Mouse (Mus musculus) kidney, adult 18-20 months (tissue): ENCODE data around the gene Btbd35f15.
"Not testable (repeated sequence)": the region's sequence is repeated elsewhere in the genome, so short reads cannot be mapped to it uniquely, and the experiment has no call there.

Experiments
- DNase-seq: peaks from one replicate; pipeline ENCODE4 v3.0.0; 2021

Gene Btbd35f15

GRCm38 (mm10) chrX:33577214-33577613 is at the start of gene Btbd35f15:
Gene Btbd35f15, minus strand, starts transcription at chrX:33577314.
- DNase-seq: not testable (repeated sequence)
